Comparison of ENCODE assay signal across 8 mouse cellular contexts in genomic region chr3:22074591-22075294, GRCm38 (mm10). TPM values are rescaled to one million over a fixed set of nuclear protein-coding genes. Genes with fewer than 3 reads are reported as not detected.
DNase-seq lines count a peak whose midpoint lies in the region; ATAC-seq and TF ChIP-seq lines count a peak whose summit lies in the region.

No protein-coding gene starts in this region.

- intact Hi-C loops in left cerebral cortex, postnatal 14 days (cut with DNase I) = loop anchor here (5.0 kb wide), 6 partner anchors 68 to 592 kb away; no protein-coding TSS in a partner anchor

- no peak for ATAC-seq in heart, embryonic 16.5 days (replicated peaks; ENCODE audit: extremely low read depth, insufficient read depth, low FRiP score)
- ATAC-seq in megakaryocyte progenitor cell, adult 5-6 weeks (replicated peaks; ENCODE audit: poor library complexity) = peak; percentile 30

- no peak for TF ChIP-seq CTCF in layer of hippocampus, adult 2 months (conservative IDR thresholded peaks at IDR 0.05)

- peaks cover 19% of the 10 kb centered on the region for H3K4me1 ChIP-seq in heart, embryonic 16.5 days (ENCODE audit: control insufficient read depth, insufficient read depth, low read length)

- peak overlapping the region; percentile 88 for H3K4me2 ChIP-seq in heart, embryonic 16.5 days (ENCODE audit: low read depth, low read length)

- no peaks in the 10 kb centered on the region for H3K27me3 ChIP-seq in heart, embryonic 16.5 days (ENCODE audit: control insufficient read depth, insufficient read depth, low read length)

- peak overlapping the region; percentile 100 for H3K27ac ChIP-seq in layer of hippocampus, adult 2 months
- H3K27ac ChIP-seq in heart, embryonic 16.5 days (ENCODE audit: low read length) = peak overlapping the region; percentile 91; the same call in 1 of the 2 replicates

- peak overlapping the region; percentile 87 for H3K9ac ChIP-seq in heart, embryonic 16.5 days (ENCODE audit: low read length)

- no peaks in the 10 kb centered on the region for H3K9me3 ChIP-seq in heart, embryonic 16.5 days (replicated peaks; ENCODE audit: control insufficient read depth, low read length)

- DNase-seq in layer of hippocampus, adult 2 months (ENCODE audit: low spot score in 2 of 2) = no peak
- DNase-seq in layer of hippocampus, postnatal 25 days (ENCODE audit: extremely low spot score in 1 of 2, low spot score in 1 of 2) = no peak
- peak; percentile 55 for DNase-seq in embryo, embryonic 11 days
- peak; percentile 65 to 68 for DNase-seq in kidney, postnatal 36 days
- DNase-seq in right cerebral cortex, postnatal 25 days = no peak
- DNase-seq in left cerebral cortex, postnatal 14 days (ENCODE audit: low spot score in 2 of 2) = no peak

- no peaks in the 10 kb centered on the region for H3K36me3 ChIP-seq in heart, embryonic 16.5 days (ENCODE audit: control insufficient read depth, insufficient read depth)

- WGBS in heart, embryonic 16.5 days = 27% methylated on average over 11 of the region's 11 CpGs

- peak overlapping the region; percentile 77 for H3K4me3 ChIP-seq in layer of hippocampus, adult 2 months
- H3K4me3 ChIP-seq in heart, embryonic 16.5 days (ENCODE audit: low read length) = peak overlapping the region; percentile 80

RNA-seq across cellular contexts. Expression of gene Tbl1xr1, which starts 1.7 kb away (rescaled TPM):
- total RNA-seq in layer of hippocampus, adult 2 months (2021) = 100 to 1,000 TPM; 154 to 161 TPM
- total RNA-seq in layer of hippocampus, postnatal 25 days (2021) = 100 to 1,000 TPM; 135 to 151 TPM
- polyA plus RNA-seq in heart, embryonic 16.5 days (2015; fragmentation: Nextera tagmentation; extraction: Ambion mirVana) = 12.9 and 14.7 TPM in 2 replicates
- total RNA-seq in megakaryocyte progenitor cell, adult 5-6 weeks (2015) = 84.0 and 107 TPM in 2 replicates
- total RNA-seq in megakaryocyte progenitor cell, adult 5-6 weeks (2017) = 73.8 and 96.3 TPM in 2 replicates
- 100 to 1,000 TPM; 117 to 125 TPM for total RNA-seq in left cerebral cortex, postnatal 14 days (2021)

Comparison
In these comparisons a context has a peak if more than half of its experiments do, and no peak if none do; other contexts are left out.
1. DNase-seq: peak in embryo, embryonic 11 days (single experiment) and kidney, postnatal 36 days (2 of 2); none in layer of hippocampus, adult 2 months (0 of 2), layer of hippocampus, postnatal 25 days (0 of 2), right cerebral cortex, postnatal 25 days (single experiment) and left cerebral cortex, postnatal 14 days (0 of 2).